Mouse (Mus musculus) ES-E14 (cell line): ENCODE results near the gene Mex3d. TPM values are rescaled to one million over a fixed set of nuclear protein-coding genes. Genes with fewer than 3 reads are reported as not detected.

ENCODE experiments used
- DNase-seq: peaks from one replicate; pipeline ENCODE4 v3.0.0-alpha.2; 2013; ENCODE audit warnings: low read depth, low spot score
- H3K27ac ChIP-seq: 2 replicates; pipeline ENCODE4 v1.5.1; 2012; ENCODE audit warnings: low read depth, mild to moderate bottlenecking, low read length, moderate library complexity, mixed read lengths; ENCODE audit not compliant: poor library complexity, insufficient read depth, severe bottlenecking
- H3K36me3 ChIP-seq: 2 replicates; pipeline ENCODE4 v1.6.1; 2012; ENCODE audit warnings: mild to moderate bottlenecking, low read length, moderate library complexity, mixed read lengths; ENCODE audit not compliant: control insufficient read depth, poor library complexity, insufficient read depth, severe bottlenecking
- H3K4me1 ChIP-seq, 2 experiments: fragments of 150-350 bp in 1 of 2; sonication (generic) in 1 of 2; 2 replicates each; pipeline ENCODE4 v1.6.1; 2012; ENCODE audit warnings: low read length in 2 of 2, mild to moderate bottlenecking in 1 of 2, mixed read lengths in 1 of 2; ENCODE audit not compliant: control insufficient read depth in 2 of 2, insufficient read depth in 2 of 2, poor library complexity in 1 of 2
- H3K4me3 ChIP-seq, 2 experiments: fragments of 150-350 bp in 1 of 2; sonication (generic) in 1 of 2; 2 replicates each; pipeline ENCODE4 v1.5.1; 2012; ENCODE audit warnings: low read length in 2 of 2, low read depth in 1 of 2, mild to moderate bottlenecking in 1 of 2, mixed read lengths in 1 of 2; ENCODE audit not compliant: insufficient read depth in 1 of 2, poor library complexity in 1 of 2, severe bottlenecking in 1 of 2
- H3K9ac ChIP-seq: 2 replicates; pipeline ENCODE4 v1.6.1; 2012; ENCODE audit warnings: low read depth, mild to moderate bottlenecking, low read length, mixed read lengths; ENCODE audit not compliant: poor library complexity, insufficient read depth, severe bottlenecking
- H3K9me3 ChIP-seq: fragments of 150-350 bp; sonication (generic); 2 replicates; pipeline ENCODE4 v1.6.1; 2012; ENCODE audit warnings: low read depth, mild to moderate bottlenecking, low read length; ENCODE audit not compliant: control insufficient read depth, insufficient read depth
- CHD2 ChIP-seq: IDR thresholded peaks from 2 replicates; pipeline ENCODE4 v1.6.1; 2014; ENCODE audit warnings: mild to moderate bottlenecking, low read depth, low read length, inconsistent platforms
- HCFC1 ChIP-seq: IDR thresholded peaks from 2 replicates; pipeline ENCODE4 v1.6.1; 2012; ENCODE audit warnings: low read length, inconsistent platforms, borderline replicate concordance; ENCODE audit not compliant: insufficient read depth
- MAFK ChIP-seq: IDR thresholded peaks from 2 replicates; pipeline ENCODE4 v1.6.1; 2014; ENCODE audit warnings: mild to moderate bottlenecking, low read depth, low read length, inconsistent platforms; ENCODE audit not compliant: insufficient read depth
- ZC3H11A ChIP-seq: IDR thresholded peaks from 2 replicates; pipeline ENCODE4 v1.6.1; 2012; ENCODE audit warnings: low read depth, mild to moderate bottlenecking, inconsistent platforms, low read length, borderline replicate concordance
- ZNF384 ChIP-seq: IDR thresholded peaks from 2 replicates; pipeline ENCODE4 v1.6.1; 2012; ENCODE audit warnings: low read depth, low read length, inconsistent platforms
- in situ Hi-C, 2 experiments: fragments of 600-800 bp; cut with MboI; formaldehyde crosslinking; loops; one replicate each; pipeline ENCODE4 v1.15.1; 2025; ENCODE audit warnings: low sequenced_read_pairs in 2 of 2, inconsistent platforms in 1 of 2; ENCODE audit not compliant: unreplicated experiment in 2 of 2
- total RNA-seq: library from RNA; depleted of rRNA; stranded (reverse); fragments of 300-350 nt; gene quantifications from 2 replicates; pipeline ENCODE4 v1.2.3, GENCODE M21; 2012

The Mex3d gene
- total RNA-seq, 1 experiment: 27.1 TPM

- DNase-seq: no peak
- H3K4me1 ChIP-seq: peaks cover 0 to 6% of the 10 kb centered on the region in 2 experiments; a peak in 1 of 4 replicates
- peak overlapping the region; percentile 13 to 49; a peak in 3 of 4 replicates for H3K4me3 ChIP-seq
- H3K36me3 ChIP-seq: no peaks in the 10 kb centered on the region
- no peak overlapping the region for H3K27ac ChIP-seq
- TF ChIP-seq MAFK: no peak
- TF ChIP-seq CHD2: peak; percentile 91
- no peak for TF ChIP-seq ZNF384
- in situ Hi-C loops: loop anchor here in 1 of 2 experiments (10.0 kb wide), 1 partner anchor 197 kb away; the partner anchor contains the start of genes 1600002K03Rik and Efna2
- H3K9ac ChIP-seq: peak overlapping the region; percentile 25; the same call in 1 of the 2 replicates
- no peaks in the 10 kb centered on the region for H3K9me3 ChIP-seq
Measured at GRCm38 (mm10) chr10:80371411-80371966, 16.0 kb downstream of the Mex3d start.

- H3K4me1 ChIP-seq: peaks cover 0 to 6% of the 10 kb centered on the region in 2 experiments; a peak in 1 of 4 replicates
- no peak overlapping the region for H3K9ac ChIP-seq
- no peaks in the 10 kb centered on the region for H3K9me3 ChIP-seq
- in situ Hi-C loops: loop anchor here in 1 of 2 experiments (10.0 kb wide), 1 partner anchor 195 kb away; the partner anchor contains the start of genes 1600002K03Rik and Efna2
- no peaks in the 10 kb centered on the region for H3K36me3 ChIP-seq
- no peak overlapping the region for H3K27ac ChIP-seq
- DNase-seq: no peak
- TF ChIP-seq ZC3H11A: no peak
- TF ChIP-seq MAFK: no peak
- no peak for TF ChIP-seq CHD2
- no peak for TF ChIP-seq HCFC1
- TF ChIP-seq ZNF384: no peak
- no peak overlapping the region for H3K4me3 ChIP-seq
Measured at GRCm38 (mm10) chr10:80369995-80370747, 17.3 kb downstream of the Mex3d start.

GRCm38 (mm10) chr10:80368392-80368791, 19.1 kb downstream of the Mex3d start:
- Histone ChIP-seq H3K27ac (no peak overlapping the region), H3K4me3 (no peak overlapping the region), H3K4me1 (peaks cover 0 to 6% of the 10 kb centered on the region in 2 experiments; a peak in 1 of 4 replicates), H3K9ac (no peak overlapping the region), H3K9me3 (no peaks in the 10 kb centered on the region), H3K36me3 (no peaks in the 10 kb centered on the region)
- TF ChIP-seq MAFK (no peak), HCFC1 (no peak), ZC3H11A (no peak)
- no peak for DNase-seq
- in situ Hi-C loops: no loop called here

GRCm38 (mm10) chr10:80367954-80368353, 19.5 kb downstream of the Mex3d start:
- Histone ChIP-seq H3K9ac (no peak overlapping the region), H3K4me3 (no peak overlapping the region), H3K27ac (no peak overlapping the region), H3K9me3 (no peaks in the 10 kb centered on the region), H3K36me3 (no peaks in the 10 kb centered on the region), H3K4me1 (peaks cover 0 to 6% of the 10 kb centered on the region in 2 experiments; a peak in 1 of 4 replicates)
- no peak for DNase-seq
- in situ Hi-C loops: no loop called here
- TF ChIP-seq ZC3H11A (no peak), ZNF384 (no peak), CHD2 (no peak)
